Mouse (Mus musculus) activated CD4-positive, CD25-positive, alpha-beta regulatory T cell, adult 9 weeks (primary cell): ENCODE measurements around the gene Cpb1. TPM values are rescaled to one million over a fixed set of nuclear protein-coding genes. Genes with fewer than 3 reads are reported as not detected.

ENCODE experiments used
- polyA plus RNA-seq: library from polyadenylated mRNA; unstranded; fragments of 100-300 nt; shearing (Covaris generic); gene quantifications from one replicate; pipeline ENCODE4 v1.2.1, GENCODE M21; 2017

The Cpb1 gene
- polyA plus RNA-seq: not detected

GRCm38 (mm10) chr3:20275633-20276032 is at the start of gene Cpb1:
TSS of gene Cpb1 (minus strand) at chr3:20275733.

GRCm38 (mm10) chr3:20242050-20242449 is 33.5 kb downstream of the Cpb1 start, which contains the start of gene Cpa3:
TSS of gene Cpa3 (minus strand) at chr3:20242181.

Other genes starting within 250 kb of the Cpb1 start
- gene Hps3, start 240.4 kb downstream of the Cpb1 start, polyA plus RNA-seq: 44.5 TPM
- 80.4 TPM for gene Hltf, start 217.9 kb downstream of the Cpb1 start, polyA plus RNA-seq
- gene Gyg, start 120.4 kb downstream of the Cpb1 start, polyA plus RNA-seq: 68.7 TPM
- 0.18 TPM for gene Cpa3, start 33.6 kb downstream of the Cpb1 start, polyA plus RNA-seq
- not detected for gene Agtr1b, start 91.4 kb upstream of the Cpb1 start, polyA plus RNA-seq